Mouse (Mus musculus) forebrain, embryonic 10.5 days (tissue): ENCODE results near the gene Olfr557. TPM values are rescaled to one million over a fixed set of nuclear protein-coding genes. Genes with fewer than 3 reads are reported as not detected.

Experiments used
- polyA plus RNA-seq: library from polyadenylated mRNA; unstranded; fragments of >200 nt; fragmentation: Nextera tagmentation; extraction: Ambion mirVana; gene quantifications from 2 replicates; pipeline ENCODE4 v1.2.1, GENCODE M21; 2016

Gene Olfr557
- polyA plus RNA-seq, 1 experiment from 2014 or later: not detected

Other genes starting within 250 kb of the Olfr557 start
- 0.19 and 0.55 TPM in 2 replicates for gene Olfr543, start 214.2 kb upstream of the Olfr557 start, polyA plus RNA-seq
- gene Olfr544, start 207.6 kb upstream of the Olfr557 start, polyA plus RNA-seq: 0.06 and 0.14 TPM in 2 replicates
- 0.05 and 0.17 TPM in 2 replicates for gene Olfr545, start 196.3 kb upstream of the Olfr557 start, polyA plus RNA-seq
- not detected in 2 replicates for gene Olfr547, start 161.2 kb upstream of the Olfr557 start, polyA plus RNA-seq
- gene Olfr548-ps1, start 155.0 kb upstream of the Olfr557 start, polyA plus RNA-seq: not detected in 2 replicates
- gene Olfr549, start 146.0 kb upstream of the Olfr557 start, polyA plus RNA-seq: not detected in 2 replicates
- gene Trim21, start 130.4 kb upstream of the Olfr557 start, polyA plus RNA-seq: 0.25 and 0.33 TPM in 2 replicates
- not detected in 2 replicates for gene Olfr550, start 124.5 kb upstream of the Olfr557 start, polyA plus RNA-seq
- gene Olfr551, start 104.0 kb upstream of the Olfr557 start, polyA plus RNA-seq: not detected in 2 replicates
- gene Olfr552, start 98.1 kb upstream of the Olfr557 start, polyA plus RNA-seq: not detected in 2 replicates
- not detected in 2 replicates for gene Olfr553, start 77.7 kb upstream of the Olfr557 start, polyA plus RNA-seq
- gene Olfr554, start 57.5 kb upstream of the Olfr557 start, polyA plus RNA-seq: not detected in 2 replicates
- gene Olfr555, start 37.1 kb upstream of the Olfr557 start, polyA plus RNA-seq: not detected in 2 replicates
- not detected in 2 replicates for gene Olfr556, start 31.0 kb upstream of the Olfr557 start, polyA plus RNA-seq
- 9.3 and 10.9 TPM in 2 replicates for gene Trim68, start 8.6 kb upstream of the Olfr557 start, polyA plus RNA-seq
- gene Olfr558, start 6.3 kb downstream of the Olfr557 start, polyA plus RNA-seq: not detected in 2 replicates
- not detected in 2 replicates for gene Olfr33, start 23.2 kb downstream of the Olfr557 start, polyA plus RNA-seq
- gene Olfr559, start 31.6 kb downstream of the Olfr557 start, polyA plus RNA-seq: not detected in 2 replicates
- gene Olfr560, start 63.5 kb downstream of the Olfr557 start, polyA plus RNA-seq: not detected in 2 replicates
- gene Olfr78, start 63.6 kb downstream of the Olfr557 start, polyA plus RNA-seq: not detected in 2 replicates
- gene Olfr561, start 75.3 kb downstream of the Olfr557 start, polyA plus RNA-seq: not detected in 2 replicates
- gene Olfr564, start 107.6 kb downstream of the Olfr557 start, polyA plus RNA-seq: not detected in 2 replicates
- not detected in 2 replicates for gene Olfr566, start 162.9 kb downstream of the Olfr557 start, polyA plus RNA-seq
- gene Olfr568, start 181.2 kb downstream of the Olfr557 start, polyA plus RNA-seq: not detected in 2 replicates
- not detected in 2 replicates for gene Olfr569, start 195.0 kb downstream of the Olfr557 start, polyA plus RNA-seq
- gene Olfr570, start 198.7 kb downstream of the Olfr557 start, polyA plus RNA-seq: not detected in 2 replicates
- not detected in 2 replicates for gene Olfr571, start 221.6 kb downstream of the Olfr557 start, polyA plus RNA-seq
- gene Olfr572, start 228.5 kb downstream of the Olfr557 start, polyA plus RNA-seq: not detected in 2 replicates
- gene Olfr573-ps1, start 246.7 kb downstream of the Olfr557 start, polyA plus RNA-seq: not detected in 2 replicates